Mouse (Mus musculus) left cerebral cortex, postnatal 4 days (tissue): ENCODE measurements around the gene Tomm22. TPM values are rescaled to one million over a fixed set of nuclear protein-coding genes. Genes with fewer than 3 reads are reported as not detected.

Experiments
- DNase-seq: peaks from one replicate; pipeline ENCODE4 v3.0.0-alpha.2; 2022
- intact Hi-C: fragments of 180-260 bp; cut with DNase I; formaldehyde crosslinking; loops from one replicate; pipeline ENCODE4 v1.15.1; 2025
- total RNA-seq, 2 experiments: library from RNA; stranded (reverse); gene quantifications; 2 replicates each; pipeline ENCODE4 v1.2.3; 2021

Gene Tomm22
- total RNA-seq, 2 experiments from 2014 or later = 109 to 110 TPM

DNA sequence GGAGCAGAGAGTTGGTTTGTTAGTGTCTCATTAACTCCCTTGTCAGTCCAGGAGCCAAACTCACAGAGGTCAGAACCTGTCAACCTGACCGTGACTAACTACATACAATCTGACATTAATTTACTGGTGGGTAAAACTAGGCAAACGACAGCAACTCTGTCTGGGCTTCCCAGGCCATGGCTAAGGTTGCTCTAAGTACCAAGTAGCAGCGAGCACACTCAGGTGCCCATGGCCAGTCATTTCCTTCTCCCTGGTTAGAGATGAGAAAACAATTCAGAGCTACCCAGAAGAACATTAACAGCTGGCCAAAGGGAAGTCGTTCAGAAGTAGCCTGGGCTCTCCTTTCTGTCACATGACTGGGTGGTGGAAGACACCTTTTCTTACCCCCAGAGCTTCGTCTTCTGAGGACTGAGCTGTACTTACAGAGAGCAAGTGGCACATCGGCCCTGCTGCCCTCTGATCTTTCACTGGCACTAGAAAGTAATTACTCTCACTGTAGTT lies 14.5 kb downstream of the Tomm22 start:
- intact Hi-C loops = no loop called here

DNA sequence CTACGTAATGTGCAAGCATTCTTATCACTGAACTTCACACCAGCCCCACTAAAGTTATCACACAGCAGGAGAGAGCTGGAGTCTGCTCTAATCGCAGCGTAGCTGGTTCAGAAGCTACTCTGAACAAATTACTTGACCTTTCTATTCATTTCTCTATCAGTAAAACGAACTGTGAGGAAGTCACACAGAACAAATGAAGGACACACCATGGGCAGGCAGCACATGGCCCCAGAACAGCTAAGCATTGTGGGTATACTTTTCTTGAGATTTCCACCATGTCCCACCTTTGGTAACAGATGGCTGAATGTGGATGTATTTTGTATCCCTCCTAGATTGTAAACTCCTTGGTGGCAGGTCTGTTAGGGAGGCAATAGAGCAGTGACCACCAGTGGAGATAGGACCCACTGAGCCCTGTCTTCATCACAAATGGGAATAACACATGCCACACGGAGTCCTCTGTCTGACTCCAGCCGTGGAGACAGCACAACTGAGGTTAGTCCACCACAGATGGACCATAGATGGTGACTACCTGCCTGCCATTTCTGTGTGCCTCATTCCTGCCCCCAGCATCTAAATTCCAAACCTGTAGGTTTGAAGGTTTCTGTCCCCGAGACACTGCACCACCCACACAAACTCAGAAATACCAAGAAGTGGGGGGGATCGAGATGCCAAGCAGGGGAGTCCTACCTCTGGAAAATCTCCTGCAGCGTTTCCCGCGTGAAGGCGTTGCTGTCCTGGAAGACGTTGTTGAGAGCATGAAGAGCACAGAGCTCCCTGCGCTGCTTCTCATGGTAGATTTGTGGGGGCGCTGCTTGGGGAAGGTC lies 15.6 kb downstream of the Tomm22 start:
- DNase-seq = no peak
- intact Hi-C loops = no loop called here

More for the DNA sequence above, 14.5 kb downstream of the Tomm22 start:
- DNase-seq = no peak

DNA sequence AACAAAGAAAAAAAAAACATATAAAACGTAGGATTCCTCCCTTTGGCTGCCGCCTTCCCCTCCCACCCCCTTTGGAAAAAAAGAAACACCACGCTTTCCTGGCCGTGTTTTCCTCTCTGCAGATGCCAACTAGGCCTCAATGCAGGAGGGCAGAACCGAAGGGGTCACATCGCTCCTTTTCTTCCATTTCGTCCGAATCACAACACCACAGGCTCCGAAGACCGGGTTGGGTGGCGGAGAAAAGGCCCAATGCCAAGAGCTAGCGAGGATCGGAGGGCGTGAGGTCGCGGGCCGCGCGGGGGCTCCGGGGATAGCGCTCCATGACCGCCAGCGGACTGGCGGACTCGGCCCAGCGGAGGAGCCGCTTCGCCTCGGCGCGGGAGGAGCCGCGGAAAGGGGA lies 16.5 kb downstream of the Tomm22 start:
- DNase-seq = peak; percentile 48
- intact Hi-C loops = no loop called here

DNA sequence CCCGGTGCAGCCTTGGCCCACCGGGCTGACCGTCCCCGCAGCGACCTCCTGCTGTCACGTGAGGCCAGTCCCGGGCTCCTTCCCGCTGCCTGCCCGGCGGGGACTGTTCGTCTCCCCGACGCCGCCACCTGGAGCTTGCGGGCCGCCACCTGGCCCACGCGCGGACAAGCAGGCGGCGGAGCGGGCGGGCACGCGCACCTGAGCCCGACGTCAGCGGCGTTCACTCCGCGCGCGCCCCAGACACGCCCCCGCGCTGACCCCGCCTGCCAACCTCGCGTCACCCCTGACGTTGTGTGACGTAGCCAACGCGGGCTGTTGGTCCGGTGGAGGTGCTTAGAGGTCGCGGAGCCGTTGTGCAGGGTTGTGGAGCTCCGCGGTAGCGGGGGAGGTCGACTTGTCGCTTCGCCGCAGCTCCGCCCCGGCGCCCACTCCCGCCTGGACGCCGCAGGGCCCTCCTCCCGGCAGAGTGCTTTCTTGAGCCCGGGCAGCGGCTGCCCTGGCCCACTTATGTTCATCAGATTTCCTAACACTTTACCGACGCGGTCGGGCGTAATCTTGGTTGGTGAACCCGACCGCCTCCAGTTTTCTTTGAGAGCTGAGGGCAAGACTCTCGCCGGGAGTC lies 17.1 kb downstream of the Tomm22 start, which contains the start of gene Josd1:
Gene Josd1 (minus strand): TSS at position 274 of the 622 bp plus-strand sequence.
- peak; percentile 95 for DNase-seq
- intact Hi-C loops = no loop called here

DNA sequence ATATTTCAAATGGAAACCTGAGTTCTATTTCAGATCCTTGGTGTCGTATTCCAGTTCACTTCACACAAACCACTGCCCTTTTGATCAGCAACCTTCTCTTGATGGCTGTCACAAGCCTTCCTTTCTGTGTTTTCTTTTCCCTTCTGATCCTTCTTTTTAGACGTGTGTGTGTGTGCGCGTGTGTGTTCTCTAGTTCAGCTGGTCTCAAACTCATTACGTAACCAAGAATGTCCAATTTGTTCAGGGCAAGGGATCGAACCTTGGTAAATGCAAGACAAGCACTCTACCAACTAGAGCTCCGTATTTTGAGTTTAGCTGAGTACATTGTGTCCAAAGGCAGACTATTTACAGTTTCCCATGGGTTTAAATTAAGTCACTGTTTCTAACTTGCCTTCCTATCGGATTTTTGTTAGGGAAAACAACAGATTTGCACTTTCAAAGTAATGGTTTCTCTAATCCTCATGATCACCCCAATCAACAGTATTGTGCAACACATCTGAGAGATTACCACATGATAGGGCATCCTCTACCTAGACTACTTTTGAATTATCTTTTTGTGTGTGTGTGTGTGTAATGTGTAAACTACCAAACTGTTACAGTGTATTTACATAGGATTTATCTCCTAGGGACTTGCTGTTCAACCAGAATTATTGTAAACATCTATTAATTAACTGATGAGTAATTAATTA lies 17.8 kb downstream of the Tomm22 start:
- DNase-seq = no peak
- intact Hi-C loops = no loop called here

DNA sequence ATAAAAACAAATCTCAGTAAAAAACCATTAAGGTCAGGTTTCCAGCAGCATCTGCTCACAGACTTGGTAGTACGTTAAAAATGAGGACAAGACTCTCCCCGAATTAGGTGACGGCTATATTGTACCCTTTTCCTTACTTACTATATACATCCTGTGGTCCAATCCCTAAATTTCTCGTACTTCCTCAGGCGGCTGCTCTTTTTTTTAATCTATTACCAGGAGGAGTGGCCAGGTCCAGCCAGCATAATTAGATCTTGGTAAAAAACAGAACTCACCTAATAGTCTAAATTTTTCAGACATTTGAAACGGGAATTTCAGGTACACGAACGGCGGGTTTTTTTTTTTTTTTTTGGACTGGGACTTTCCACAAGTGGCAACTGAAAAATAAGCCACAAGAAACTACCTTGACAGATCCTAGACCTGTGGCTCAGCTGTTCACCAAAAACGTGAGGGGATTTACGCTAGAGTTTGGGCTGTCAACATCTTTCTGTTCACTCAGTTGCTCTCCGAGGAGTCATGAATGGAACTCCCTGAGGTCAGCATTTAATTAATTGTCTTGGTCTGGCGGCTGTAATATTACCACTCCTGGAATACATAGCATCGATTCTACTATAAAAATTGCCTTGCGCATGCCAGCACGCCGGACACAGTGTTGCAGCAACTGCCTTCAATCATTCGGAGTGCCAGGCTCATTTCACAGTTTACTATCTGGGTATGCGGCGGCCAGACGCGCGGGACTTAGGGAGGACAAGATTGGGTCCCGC lies 19.2 kb downstream of the Tomm22 start:
- intact Hi-C loops = no loop called here
- DNase-seq = no peak

DNA sequence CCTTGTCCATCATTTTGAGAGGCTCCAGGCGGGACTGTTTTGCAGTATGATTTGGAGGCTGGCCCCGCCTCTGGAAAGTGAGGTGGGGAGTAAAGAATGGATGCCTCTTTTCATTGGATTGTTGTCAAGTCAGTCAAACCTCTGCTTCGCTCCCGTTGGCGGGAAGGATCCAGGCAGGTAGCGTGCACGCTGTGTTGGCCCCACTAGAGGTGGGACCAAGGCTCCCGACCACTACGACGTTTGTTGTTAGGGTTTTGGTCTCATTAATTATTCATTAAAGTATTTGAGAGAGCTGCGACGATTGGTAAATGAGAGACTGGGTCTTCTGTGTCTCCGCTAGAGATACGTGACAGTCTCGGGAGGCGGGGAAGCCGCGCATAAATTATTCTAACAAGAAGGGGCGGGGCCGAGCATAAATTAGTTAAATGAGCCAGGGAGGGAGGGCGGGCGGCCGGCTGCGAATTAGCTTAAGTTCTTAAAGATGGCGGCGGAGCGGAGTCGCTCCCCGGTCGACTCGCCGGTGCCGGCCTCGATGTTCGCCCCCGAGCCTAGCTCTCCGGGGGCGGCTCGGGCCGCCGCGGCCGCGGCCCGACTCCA lies 19.9 kb downstream of the Tomm22 start, which contains the start of gene Gtpbp1:
Gene Gtpbp1 (plus strand): TSS at position 420 of the 597 bp plus-strand sequence.
- intact Hi-C loops = no loop called here

DNA sequence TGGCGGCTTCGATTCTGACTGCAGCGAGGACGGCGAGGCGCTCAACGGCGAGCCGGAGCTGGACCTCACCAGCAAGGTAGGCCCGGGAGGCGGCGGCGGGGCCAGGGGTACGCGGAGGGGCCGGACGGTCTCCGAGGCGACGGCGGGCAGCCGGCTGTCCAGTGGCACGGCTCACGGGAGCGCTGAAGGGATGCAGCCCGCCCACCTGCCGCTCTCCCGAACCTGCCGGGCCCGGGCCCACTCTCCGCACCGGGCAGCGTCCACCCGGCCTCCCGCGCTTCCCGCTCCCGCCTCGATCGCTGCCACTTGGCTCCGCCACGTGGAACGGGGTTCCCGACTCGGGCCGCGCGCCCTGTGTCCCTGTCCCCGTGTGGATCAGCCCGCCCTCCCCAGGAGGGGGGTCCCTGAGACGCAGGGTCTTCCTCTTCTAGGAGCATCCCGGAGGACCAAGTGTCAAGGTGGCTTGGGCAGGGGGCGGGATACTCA lies 20.4 kb downstream of the Tomm22 start:
- intact Hi-C loops = no loop called here
- peak; percentile 46 for DNase-seq

More for the DNA sequence above, 19.9 kb downstream of the Tomm22 start, which contains the start of gene Gtpbp1:
- DNase-seq = peak; percentile 98

DNA sequence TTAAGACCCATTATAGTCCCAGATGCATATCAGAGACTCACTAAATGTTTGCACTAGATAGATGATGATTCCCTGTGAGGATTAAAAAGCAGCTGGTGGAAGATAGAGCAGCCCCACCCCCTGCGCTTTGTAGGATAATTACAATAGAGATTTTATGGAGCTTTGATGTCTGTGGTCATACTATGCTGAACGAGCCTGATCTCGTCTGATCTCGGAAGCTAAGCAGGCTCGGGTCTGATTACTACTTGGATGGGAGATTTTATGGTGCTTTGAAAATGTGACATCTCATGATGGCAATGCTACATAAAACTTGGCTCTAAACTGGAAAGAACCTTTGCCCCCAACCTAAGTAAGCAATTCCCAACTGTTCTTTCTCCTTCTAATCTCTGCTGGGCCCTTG lies 21.7 kb downstream of the Tomm22 start:
- intact Hi-C loops = no loop called here
- DNase-seq = no peak

DNA sequence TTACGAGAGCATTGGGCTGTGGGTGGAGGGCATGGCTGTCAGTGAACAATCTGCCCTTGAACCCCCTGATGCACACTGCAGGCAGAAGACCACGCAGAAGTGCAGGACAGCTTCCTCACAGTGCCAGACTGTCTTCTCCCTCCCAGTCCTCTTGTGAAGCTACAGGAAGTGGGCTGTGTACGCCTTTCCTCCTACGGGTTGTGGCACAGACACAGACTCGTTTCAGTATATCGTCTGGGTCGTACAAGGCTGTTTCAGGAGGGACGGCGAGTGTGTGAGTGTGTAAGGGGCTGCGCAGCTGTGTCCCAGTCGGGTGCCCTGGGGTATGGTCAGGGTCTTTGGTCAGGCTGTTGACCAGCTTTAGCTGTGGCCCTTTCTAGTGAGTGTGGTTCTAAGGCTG lies 23.1 kb downstream of the Tomm22 start:
- intact Hi-C loops = no loop called here
- no peak for DNase-seq

DNA sequence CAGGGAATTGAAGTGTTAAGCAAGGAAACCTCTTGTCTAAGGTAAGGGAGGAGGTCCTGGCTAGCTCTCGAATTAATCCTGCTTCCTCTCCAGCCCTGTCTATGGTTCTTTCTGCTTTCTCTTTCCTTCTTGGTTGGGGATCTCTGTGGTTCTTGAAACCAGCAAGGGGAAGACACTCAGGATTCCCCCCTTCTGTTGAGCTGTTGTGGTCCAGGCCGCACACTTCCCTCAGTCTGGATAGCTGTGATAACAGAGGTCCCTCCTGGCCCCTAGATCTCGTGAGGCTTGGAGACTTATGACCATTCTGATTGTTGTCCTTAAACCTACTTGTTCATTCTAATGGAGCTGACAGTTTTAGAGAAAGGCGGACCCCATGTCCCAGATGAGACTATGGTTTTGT lies 23.9 kb downstream of the Tomm22 start:
- intact Hi-C loops = no loop called here
- no peak for DNase-seq

DNA sequence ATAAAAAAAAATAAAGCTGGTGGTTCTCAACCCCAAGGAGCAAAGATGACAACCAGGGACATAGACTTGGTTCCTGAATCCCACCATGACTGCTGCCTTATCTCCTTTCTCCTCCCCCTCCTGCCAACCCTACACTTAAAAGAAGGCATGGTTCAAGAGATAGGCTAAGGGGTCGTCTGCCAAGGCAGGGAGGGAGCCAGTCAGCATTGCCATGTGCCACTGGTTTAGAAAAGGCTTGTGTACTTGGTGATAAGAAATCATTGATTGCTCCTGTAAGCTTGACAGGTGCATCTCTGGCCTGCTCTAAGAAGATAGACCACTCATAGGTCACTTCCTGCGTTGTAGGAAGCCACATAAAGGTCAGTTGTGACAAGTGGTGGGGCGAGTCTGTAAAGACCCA lies 24.9 kb downstream of the Tomm22 start:
- intact Hi-C loops = no loop called here
- no peak for DNase-seq

DNA sequence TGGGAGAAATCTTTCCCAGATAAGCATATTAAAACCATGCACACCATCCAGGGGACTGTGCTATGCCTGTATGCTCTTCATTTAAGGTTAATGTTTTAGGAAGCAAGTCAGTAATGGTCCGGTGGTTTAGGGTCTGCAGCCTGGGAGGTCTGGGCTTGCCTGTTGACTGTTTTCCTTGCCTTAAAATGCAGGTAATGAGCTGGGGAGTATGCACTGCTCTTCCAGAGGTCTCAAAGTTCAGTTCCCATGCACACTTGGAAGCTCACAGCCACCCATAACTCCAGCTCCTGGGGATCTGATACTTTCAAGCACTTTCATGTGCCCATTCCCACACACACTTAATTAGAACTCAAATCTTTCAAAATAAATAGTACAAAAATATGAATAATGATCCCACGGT lies 25.8 kb downstream of the Tomm22 start:
- intact Hi-C loops = no loop called here
- DNase-seq = no peak

DNA sequence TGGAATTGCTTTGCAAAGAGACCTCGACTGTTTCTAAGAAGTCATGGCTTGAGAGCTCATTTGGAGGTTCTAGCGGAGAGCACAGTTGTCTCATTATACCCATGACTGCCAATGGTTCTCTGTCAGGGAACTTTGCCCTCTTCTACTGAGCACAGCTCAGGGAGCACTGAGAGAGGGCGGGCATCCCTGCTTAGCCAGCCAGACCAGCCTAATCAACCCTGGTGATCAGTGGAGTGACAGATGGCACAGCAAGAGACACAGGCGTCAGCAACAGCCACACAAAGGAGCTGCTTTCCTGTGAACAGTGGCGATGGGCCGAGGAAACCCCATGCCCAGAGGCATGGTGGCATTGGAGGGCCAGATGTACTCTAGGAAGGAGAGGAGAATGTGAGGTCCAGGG lies 26.4 kb downstream of the Tomm22 start:
- peak; percentile 69 for DNase-seq
- intact Hi-C loops = no loop called here

DNA sequence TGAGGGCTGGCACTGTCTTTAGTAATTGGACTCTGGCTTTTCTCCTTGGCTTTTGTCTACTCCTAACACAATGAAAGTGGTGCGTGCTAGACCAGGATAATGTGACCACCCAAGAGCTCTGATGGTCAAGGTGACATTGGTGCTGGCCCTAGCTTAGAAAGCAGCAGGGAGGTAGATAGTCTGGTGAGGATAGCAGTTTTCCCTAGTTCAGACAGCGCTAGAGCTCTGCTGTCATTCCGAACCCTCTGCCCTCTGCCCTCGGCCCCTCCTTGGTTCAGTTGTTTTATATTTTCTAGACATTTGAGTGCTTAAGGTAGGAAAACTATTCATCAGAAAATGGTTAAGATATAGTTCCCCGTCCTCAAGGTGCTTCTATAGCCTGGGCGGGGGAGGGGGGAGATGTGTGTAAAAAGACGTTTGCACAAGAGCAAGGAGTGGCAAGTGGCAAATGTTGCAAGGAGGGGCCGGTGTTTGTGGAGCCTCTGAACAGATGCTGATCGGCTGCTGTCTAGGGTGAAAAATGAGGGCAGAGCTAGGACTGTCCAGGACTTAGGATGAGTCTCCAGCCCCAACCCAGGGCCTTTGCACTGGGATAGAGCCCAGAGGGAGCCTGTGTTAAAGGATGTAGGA lies 27.0 kb downstream of the Tomm22 start:
- DNase-seq = no peak
- intact Hi-C loops = no loop called here

DNA sequence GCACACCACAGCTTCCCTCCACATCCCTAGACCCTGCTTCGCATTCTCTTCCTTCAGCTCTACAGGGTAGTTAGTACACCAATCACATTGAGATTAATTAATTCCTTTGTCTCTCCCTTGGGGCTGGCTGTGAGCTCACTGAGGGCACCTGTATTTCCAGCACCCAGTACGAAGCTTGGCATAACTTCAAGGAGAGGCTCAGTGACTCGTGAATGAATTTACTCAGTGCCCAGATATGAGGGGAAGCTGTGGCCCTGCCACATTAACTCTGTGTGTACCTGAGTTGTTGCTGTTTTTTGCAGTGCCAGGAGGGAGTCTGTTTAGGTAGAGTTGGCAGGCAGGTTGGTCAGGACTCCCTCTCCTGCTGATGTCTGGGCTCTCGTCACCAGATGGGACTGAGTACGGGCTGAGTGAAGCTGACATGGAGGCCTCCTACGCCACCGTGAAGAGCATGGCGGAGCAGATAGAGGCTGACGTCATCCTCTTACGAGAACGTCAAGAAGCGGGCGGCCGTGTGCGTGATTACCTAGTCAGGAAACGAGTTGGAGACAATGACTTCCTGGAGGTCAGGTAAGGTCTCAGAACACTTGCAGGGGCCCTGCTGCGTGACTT lies 36.0 kb downstream of the Tomm22 start:
- DNase-seq = no peak
- intact Hi-C loops = no loop called here

DNA sequence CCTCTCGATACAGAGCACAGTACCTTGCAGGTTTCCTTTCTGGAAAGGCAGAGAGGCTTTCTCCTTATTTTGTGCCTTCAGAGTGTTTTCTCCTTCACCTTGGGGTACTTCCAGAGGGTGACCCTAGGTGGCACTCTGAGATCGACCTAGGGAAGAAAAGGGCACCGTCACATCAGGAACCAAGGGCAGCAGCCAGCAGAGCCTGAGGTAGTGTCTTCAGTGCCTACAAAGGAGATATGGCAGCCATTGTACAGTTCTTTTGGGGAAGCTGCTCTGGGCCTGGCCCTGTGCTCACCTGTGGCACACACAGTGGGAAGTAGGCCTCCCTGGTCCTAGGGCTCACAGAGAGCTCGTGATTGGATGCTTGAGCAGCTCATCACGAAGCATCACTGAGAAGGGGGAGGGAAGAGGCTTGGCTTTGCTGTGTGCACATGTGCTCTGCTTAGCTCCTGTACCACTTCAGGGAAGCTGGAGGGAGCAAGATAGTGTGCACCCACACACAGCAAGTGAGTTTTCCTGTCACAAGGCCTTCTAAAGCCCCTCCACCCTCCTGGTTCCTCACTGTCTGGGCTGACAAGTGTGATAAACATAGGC lies 37.7 kb downstream of the Tomm22 start:
- intact Hi-C loops = no loop called here
- DNase-seq = no peak

DNA sequence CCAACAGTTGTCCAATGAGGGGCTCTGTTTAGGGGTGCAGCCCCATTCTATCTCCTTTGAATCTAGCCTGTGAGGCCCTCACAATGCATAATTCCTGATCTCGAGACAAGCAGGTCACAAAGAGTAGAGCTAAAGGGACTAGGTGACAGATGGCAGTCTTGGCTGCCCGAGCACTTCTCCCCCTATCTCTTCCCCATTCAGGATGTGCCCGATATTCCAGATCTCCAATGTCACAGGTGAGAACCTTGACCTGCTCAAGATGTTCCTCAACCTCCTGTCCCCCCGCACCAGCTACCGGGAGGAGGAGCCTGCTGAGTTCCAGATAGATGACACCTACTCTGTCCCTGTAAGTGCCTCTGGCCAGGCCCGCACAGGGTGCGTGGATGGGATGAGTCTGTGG lies 45.0 kb downstream of the Tomm22 start:
- intact Hi-C loops = no loop called here
- DNase-seq = no peak

DNA sequence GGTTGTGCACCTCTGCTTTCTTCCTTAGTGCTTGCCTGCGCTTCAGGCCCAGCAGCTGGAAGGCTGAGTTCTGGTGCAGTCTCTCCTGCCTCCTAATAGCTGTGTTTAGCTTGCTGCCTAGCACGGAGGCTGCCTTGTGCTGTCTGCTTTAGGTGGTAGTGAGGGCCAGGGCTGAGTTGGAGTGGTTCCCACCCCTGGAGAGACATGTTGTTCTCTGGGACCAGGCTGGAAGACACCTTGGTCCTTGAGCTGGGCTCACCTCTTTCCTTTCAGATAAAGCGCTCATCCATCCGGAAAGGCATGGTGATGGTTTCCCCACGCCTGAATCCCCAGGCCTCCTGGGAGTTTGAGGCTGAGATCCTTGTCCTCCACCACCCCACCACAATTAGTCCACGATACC lies 46.0 kb downstream of the Tomm22 start:
- intact Hi-C loops = no loop called here
- no peak for DNase-seq
